Mouse (Mus musculus) mouse trophoblast stem cell (cell line): ENCODE measurements at regions not wholly inside any gene's neighbourhood (a gene's known extent, or its start where the extent isn't known, plus 50 kb on each side); places are given as distances from the start of the nearest gene placed in this dataset.

ENCODE experiments used
- in situ Hi-C, 2 experiments: fragments of 300-500 bp; cut with MseI, MboI; formaldehyde crosslinking; loops; 2 replicates in 1 of 2; 3 replicates in 1 of 2; pipeline ENCODE4 v1.15.1; 2025

DNA sequence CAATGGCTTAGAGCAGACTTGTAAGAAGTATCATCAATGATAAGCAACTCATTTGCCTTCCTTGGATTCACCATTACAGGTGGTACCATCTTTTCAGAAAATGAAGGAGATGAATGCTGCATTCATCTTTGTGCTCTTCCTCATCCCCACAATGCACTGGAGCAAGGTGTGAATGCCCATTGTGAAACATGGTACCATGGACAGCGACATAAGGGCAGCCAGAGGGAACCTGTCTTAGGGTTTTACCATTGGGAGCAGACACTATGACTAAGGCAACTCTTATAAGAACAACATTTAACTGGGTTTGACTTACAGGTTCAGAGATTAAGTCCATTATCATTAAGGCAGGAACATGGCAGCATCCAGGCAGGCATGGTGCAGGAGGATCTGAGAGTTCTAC, 60.1 kb upstream of the Kcnj6 start:
- in situ Hi-C loops, result no loop called here

GRCm38 (mm10) chr16:95064423-95064822, 66.9 kb upstream of the Kcnj6 start:
- in situ Hi-C loops, result no loop called here

GRCm38 (mm10) chr16:95066687-95067086, 69.2 kb upstream of the Kcnj6 start:
- in situ Hi-C loops, result no loop called here

- in situ Hi-C loops, result no loop called here
These were observed 95.1 kb upstream of the Kcnj6 start for GRCm38 (mm10) chr16:95092471-95093221.

GRCm38 (mm10) chr16:95093753-95094152, 96.3 kb upstream of the Kcnj6 start:
- in situ Hi-C loops, result no loop called here

- in situ Hi-C loops, result no loop called here
These were observed 103.5 kb upstream of the Kcnj6 start for GRCm38 (mm10) chr16:95100954-95101353.

- in situ Hi-C loops, result no loop called here
These were observed 120.0 kb upstream of the Kcnj6 start for GRCm38 (mm10) chr16:95117531-95117930.

- in situ Hi-C loops, result no loop called here
These were observed 121.8 kb upstream of the Kcnj6 start for GRCm38 (mm10) chr16:95119293-95119692.

DNA sequence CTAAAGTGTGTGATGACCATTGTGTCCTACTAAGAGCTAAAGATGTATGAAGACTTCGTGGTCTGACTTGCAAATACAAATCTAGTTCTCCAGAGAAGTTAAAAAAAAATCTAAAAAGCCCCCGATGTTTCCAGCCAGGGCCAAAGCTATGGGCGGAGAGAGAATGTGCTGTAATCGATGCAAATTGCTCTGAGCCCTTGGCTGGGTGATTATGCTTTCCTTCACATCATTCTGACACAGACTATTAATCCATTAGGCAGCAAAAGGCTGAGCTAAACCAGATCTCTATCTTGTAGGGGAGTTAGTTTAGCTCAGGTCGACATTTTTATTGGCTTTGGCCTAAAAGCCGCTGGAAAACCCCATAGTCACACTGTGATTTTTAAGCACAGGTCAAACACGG, 124.5 kb upstream of the Kcnj6 start:
- in situ Hi-C loops, result no loop called here

GRCm38 (mm10) chr16:95127616-95128015, 129.7 kb upstream of the Kcnj15 start:
- in situ Hi-C loops, result no loop called here

- in situ Hi-C loops, result no loop called here
These were observed 125.5 kb upstream of the Kcnj15 start for GRCm38 (mm10) chr16:95131815-95132214.

- in situ Hi-C loops, result no loop called here
These were observed 118.5 kb upstream of the Kcnj15 start for GRCm38 (mm10) chr16:95138809-95139208.

DNA sequence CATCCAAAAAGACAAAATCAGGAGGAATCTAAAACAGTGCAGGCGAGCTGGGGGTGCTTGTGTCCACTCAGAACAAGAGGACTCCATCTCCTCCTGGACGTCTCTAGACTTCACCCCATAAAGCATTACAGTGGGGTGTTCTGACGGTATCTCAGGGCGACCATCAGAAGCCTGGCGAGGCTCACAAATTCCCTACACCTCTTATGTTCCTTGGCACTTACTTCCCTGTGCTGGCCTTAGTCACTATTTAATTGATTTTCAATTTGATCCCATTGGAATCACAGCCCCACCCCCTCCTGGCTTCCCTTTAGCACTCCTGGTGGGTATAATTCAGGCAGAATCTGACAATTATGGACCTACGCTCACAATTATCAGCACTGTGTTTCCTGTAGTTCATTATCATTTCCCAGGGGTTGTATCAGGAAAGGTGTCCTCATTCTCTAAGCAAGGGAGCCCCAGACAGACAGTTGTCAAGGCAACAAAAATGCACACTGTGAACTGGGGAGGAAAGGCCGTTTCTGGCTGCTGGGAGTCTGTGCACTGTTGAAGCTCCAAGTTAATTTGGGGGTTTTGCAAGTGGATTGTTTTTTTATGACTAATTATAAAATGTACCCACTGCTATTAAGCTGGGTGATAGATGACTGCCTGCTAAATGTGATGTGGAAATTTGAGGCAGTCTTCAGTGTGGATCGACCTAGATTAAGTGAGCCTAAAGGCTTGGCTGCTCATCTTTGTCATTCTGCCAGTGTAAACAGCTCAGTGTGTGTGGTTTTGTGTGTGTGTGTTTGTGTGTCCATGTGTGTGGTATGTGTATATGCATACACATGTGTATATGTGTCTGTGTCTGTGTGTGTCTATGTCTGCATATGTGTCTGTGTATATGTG, 115.6 kb upstream of the Kcnj15 start:
- in situ Hi-C loops, result no loop called here

DNA sequence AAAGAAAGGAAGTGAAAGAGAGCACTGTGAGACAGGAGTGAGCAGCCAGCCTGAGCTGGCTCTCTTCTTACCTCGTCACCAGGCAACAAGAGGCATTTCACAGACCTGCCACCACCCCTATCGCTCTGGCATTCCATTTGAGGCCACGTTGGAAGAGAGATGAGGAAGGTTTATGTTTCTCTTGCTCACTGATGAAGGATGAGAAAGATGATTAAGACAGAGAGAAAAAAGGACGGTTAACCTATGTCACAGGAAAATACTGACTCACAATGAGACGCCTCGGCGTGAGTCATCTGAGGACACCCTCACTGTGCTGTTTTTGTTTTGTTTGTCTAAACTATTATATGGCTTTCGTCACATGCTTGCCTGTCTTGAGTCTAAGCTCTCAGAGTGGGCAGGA, 106.9 kb upstream of the Kcnj15 start:
- in situ Hi-C loops, result no loop called here

DNA sequence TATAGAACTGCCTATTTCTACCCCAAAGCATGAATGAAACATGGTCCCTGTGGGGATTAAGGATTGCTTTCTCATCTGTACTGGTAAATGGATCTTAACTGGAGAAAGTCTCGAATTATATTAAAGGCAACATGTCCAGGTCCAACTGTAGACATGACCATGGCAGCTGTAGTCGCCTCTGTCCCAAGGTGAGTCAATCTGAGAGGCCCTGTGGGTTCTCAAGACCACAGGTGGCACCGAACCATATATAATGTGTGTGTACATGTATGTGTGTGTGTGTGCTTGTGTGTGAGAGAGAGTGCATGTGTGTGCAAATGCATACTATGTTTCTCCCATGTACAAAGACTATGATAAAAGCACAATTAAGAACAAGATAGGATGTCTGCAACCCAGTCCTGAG, 105.9 kb upstream of the Kcnj15 start:
- in situ Hi-C loops, result no loop called here

- in situ Hi-C loops, result no loop called here
These were observed 105.4 kb upstream of the Kcnj15 start for GRCm38 (mm10) chr16:95151914-95152313.

DNA sequence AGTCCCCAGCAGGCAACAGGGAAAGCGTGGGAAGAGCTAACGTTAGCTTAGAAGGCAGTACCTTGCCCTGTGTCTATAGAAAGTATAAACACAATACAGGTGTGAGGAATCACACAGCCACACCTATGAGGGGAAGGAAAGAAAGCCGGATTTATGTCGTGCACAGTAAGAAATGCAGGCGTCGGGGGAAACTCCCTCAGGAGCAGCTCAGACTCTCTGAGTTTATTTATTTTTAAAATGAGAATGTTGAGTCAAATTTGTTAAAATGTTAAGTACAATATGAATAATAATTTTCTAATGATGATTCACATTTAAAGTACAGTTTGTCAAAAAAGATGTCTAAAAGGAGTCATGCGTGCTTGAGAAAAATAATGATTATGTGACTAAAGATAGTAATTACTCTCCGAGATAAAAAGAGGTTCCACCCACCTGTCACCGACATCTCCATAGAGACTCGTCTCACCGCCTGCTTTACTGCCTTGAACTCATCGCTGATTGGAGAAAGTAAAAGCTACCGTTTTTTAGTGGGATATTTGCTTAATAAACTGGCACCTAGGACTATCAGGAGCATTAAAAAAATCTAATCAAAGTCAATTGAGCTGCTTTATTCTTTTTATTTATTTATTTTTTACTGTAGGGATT, 104.5 kb upstream of the Kcnj15 start:
- in situ Hi-C loops, result no loop called here

DNA sequence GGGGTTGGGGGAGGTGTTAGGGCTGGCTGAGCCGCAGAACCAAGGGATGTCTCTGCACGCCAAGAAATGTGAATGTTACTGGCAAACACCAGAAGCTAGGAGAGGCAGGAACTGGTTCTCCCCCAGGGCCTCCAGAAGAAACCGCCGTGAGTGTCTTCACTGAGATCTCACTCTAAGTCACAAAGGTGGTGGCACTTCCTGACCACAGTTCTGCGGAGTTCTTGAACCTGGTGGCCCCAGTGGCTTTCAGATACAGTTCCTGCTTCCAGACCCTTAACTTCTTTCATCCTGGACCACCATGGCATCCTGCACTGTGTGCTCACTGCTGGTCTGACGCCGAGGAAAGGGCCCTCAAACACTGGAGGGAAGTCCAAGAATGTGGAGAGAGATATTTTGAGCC, 89.0 kb upstream of the Kcnj15 start:
- in situ Hi-C loops, result no loop called here

DNA sequence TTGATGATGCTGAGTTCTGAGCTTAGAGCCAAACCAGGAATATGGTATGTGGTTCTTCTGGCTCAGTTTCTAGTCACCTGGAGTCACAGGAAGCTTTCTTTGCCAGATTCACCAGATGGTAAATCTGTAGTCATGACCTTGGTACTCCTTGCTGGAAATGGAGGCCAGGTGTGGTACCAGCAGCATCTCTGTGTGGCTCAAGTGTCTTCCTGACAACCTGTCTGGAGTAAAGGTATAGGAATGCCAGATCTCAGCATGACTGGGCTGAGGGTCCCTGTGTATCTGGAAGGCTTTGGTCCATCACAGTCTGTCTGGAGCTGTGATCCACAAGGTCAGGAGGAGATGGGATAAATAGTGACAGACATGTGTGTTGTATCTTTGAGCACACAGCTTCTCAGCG, 88.0 kb upstream of the Kcnj15 start:
- in situ Hi-C loops, result no loop called here

DNA sequence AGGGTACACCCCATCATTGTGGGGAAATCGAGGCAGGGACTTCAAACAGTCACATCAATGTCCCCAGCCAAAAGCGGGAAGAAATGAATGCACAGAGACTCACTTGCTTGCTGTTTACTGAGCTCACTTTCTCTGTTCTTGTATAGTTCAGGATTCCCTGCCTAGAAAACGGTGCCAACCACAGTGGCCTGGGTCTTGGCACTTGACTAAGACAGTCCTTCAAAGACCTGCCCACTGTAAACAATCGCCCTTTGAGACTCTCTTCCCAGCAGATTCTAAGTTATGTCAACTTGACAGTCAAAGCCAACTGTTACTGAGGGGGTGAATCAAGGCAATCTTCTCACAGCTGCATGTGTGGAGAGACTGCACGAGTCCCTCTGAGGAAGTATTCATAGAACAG, 76.8 kb upstream of the Kcnj15 start:
- in situ Hi-C loops, result no loop called here

GRCm38 (mm10) chr16:95185341-95185740, 72.0 kb upstream of the Kcnj15 start:
- in situ Hi-C loops, result no loop called here

GRCm38 (mm10) chr16:95189114-95189513, 68.2 kb upstream of the Kcnj15 start:
- in situ Hi-C loops, result no loop called here

DNA sequence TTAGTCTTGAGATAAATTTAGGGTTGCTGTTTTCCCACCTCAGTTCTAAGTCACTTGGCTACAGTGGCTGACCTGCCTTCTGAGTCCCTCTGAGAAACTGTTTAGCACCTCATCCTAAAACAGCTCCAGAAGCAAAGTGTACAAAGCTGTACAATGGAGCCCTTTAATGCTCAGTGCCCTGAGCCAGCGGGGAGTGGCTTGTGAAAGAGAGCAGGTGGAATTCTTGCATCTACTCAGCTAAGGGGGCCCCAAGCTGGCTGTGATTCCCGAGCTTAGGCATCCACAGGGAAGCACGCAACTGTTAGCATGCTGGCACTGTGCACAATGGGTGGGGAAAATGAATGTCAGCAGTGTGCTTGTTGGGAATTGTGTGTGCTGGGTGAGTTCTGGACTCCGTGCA, 63.2 kb upstream of the Kcnj15 start:
- in situ Hi-C loops, result no loop called here
